Mouse (Mus musculus) adrenal gland, adult 8-10 months (tissue): ENCODE data around the gene Palm2. TPM values are rescaled to one million over a fixed set of nuclear protein-coding genes. Genes with fewer than 3 reads are reported as not detected.
A peak's percentile ranks its signal among the peaks of the same experiment; 100 is the strongest.

Experiments used
- DNase-seq: peaks from one replicate; pipeline ENCODE4 v3.0.0; 2022
- total RNA-seq, 4 experiments: library from RNA; stranded (reverse); gene quantifications; 2 replicates each; pipeline ENCODE4 v1.2.4; 2022

The Palm2 gene
- total RNA-seq, 4 experiments from 2014 or later = 9.8 to 42.5 (median 29.2) TPM

DNA sequence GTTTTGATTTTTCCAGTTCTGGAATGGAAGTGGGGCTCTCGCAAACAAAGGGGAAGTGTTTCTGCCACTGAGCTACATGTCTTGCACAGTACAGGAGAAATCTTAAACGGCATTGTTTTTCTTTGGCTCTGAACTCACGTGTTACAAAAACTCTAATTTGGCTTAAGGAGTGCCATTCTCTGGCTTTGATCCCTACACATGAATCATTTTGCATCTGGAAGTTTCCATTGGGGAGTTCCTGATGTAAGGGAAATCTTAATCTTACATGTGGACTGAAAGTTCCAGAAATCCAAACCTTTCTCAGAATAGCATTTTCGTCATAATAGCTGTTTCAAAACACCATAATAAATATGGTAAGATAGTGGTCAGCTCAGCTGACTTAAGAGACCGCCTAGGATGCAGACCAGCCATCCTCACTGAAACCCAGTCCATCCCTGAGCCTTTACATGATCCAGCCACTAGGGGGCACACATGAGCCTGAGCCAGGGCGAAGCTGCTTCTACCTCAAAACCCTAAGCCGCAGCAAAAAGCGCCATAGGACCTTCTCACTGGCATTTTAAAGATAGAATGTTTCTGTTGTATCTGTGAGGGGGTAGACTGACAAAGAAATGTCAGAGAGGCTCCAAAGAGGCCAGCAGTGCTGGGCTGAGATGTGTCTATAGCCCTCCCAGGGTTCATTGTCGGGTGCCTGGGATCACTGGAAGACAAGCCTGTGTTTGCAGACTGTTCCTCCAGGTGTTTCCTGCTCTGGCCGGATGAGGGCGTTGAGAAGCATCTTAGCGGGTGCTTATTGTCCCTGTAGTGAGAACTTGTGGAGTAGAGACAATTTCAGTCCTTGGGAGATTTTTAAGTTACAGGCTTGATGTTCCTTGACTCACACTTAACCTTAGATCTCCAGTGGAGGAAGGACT is 239.2 kb downstream of the Palm2 start:
- DNase-seq = peak; percentile 84

DNA sequence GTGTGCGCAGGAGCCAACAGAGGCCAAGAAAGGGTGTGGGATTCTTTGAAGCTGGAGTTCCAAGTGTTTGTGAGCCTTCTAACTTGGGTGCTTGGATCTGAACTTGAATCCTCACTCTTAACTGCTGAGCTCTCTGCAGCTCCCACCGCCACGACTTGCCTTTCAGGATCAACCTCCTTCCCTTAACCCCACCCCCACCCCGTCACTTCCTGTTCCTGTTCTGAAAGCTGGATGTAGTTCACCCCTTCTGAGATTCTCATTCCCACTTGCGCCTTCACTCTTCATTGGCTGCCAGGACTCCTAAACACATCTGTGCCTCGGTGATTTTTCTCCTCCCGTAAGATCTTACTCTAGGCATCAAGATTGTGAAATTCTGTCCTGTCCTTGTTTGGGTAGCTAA is 240.3 kb downstream of the Palm2 start:
- no peak for DNase-seq

DNA sequence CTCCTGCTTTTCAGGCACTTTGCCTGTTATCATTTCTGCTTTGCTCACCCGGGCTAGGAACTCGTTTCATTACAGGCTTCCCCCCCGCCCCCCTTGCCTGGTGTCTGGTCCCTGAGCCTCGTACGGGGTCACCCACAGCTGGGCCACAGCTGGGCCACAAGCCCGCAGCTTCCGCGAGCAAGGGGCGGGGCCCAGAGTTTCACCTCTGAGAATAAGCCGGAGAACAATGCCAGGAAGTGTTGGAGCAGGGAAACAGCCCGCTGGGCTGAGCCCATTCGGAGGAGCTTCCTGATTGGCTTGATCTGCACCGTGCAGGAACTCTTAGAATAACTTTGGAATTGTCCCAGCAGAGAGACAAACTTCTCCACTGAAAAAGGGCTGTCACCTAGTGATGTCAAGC is 241.3 kb downstream of the Palm2 start:
- DNase-seq = peak; percentile 72

DNA sequence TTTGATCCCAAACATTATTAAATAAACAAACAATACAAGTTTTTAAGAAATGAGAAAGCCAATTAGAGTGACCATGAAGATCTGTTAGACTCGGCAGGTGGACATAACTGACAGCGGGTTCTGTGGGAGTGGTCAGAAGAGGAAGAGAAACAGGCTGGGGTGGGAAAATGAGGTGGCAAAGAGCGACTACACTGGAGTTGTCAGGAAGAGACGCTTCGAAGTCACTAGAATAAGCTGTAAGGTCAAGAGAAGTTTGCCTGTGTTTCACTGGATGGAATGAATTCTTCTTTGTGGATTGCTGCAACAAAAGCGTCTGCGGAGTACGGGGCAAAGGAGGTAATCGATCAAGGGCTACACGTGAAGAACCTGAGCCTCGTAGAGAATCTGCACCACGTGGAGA is 243.9 kb downstream of the Palm2 start:
- no peak for DNase-seq

DNA sequence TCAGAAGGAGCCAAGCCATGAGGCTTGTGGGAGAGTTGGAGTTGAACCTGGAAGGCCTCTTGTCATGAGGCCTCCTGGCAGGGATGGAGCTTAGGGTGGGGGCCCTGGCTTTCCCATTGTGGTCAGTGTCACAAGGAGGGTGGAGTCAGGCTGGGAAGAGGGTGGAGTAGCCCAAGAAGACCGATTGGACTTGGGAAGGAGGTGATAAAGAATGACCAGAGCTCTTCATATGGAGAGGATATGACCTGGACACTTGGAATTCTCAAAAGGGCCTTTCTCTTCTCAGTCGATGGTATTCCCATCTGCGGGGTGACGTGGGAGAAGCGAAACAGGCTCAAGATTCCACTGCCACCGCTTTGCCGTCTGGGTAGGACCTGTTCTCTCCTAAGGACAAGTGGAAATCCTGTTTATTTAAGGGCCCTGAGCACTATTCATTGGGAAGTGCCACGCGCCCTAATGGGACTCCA is 245.0 kb downstream of the Palm2 start:
- DNase-seq = no peak

DNA sequence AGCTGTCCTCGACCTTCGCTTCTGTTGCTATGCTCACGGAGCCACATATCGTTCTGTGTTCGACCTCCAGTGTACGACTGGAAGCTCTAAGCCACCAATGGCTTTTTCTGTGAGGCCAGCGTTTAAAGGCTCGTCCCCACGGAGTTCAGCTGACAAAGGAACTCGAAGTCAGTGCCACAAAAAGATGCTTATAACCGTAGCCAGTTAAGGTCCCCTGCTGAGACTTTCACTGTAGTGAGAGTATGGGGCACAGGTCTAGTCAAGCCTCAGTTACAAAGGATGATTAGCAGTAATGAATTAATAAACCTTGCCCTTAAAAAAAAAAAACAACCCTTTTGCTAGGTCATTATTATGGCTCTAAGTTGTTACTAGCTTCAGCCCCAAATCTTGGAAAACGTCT is 246.1 kb downstream of the Palm2 start:
- DNase-seq = no peak

DNA sequence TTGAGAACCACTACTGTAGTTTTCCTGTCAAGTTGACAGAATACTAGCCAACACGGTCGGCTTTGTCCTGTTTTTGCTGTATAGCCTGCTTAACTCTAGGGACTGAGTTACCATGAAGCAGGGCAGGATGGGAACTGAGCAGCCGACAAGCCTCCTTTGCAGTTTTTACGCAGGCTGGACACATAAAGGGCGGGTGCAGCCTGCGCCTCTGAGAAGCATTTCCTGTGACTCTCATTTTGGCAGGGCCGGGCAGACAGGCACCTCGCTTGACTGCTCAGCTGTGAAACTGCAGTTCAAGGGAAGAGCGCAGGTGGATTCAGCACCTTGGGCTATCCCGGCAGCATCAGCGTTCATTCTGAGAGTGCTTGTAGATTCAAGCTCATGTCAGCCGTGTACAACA is 247.5 kb downstream of the Palm2 start:
- no peak for DNase-seq

DNA sequence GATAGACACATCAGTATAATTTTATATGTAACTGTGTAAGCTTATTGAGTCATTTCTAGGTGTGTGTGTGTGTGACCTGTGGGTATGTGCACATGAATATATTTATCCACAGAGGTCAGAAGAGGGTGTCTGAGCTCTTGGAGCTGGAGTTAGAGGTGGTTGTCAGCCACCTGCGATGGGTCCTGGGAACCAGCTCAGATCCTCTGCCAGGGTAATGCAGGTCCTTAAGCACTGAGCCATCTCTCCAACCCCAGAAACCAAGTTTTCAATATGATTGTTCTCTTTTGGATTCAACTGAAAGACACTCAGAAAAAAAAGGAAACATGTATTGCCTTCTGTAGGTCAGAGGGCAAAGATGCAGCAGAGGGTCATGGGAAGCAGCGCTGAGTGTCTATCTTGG is 248.3 kb downstream of the Palm2 start:
- no peak for DNase-seq

DNA sequence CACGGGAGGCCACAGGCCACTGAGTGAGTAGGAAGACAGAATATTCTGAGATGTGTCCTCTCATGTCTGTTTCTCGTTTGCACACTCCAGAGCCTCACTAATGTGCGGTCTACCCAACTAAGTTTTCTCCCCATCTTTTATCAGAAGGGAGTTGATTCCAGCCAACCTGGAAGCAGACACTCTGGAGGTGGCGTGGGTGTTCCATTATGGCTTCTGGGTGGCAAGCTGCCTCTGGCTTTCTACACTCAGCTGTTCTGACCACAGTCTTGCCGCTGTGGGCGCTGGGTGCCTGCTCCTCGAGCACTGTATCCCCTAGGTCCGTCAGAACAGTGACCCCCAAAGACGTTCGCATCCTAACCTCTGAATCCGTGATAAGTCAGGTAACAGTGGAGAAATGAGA is 248.9 kb downstream of the Palm2 start:
- DNase-seq = no peak

DNA sequence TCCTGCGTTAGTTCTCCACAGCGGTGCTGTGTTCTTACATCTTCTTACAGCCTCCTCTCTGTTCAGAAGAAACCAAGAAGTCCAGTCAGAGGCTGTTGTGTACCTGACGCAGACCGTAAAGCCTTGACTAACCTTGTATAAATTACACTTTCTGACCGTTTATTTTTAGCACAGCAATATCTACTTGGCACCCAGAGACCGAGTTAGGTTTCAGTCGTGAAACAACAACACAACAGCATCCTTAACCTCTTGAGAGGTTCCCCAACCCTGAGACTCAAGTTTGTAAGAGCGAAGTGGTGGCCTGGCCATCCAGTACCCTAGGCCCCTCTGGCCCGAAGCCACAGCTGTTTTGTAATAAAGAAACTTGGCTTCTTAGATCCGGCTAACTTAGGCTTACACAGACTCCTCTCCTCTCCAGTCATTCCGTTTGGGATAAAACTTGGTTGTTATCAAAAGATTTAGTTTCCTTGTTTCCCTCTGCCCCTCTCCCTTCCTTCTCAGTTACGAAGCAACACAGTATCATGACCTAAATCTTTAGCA is 250.7 kb downstream of the Palm2 start:
- DNase-seq = no peak

DNA sequence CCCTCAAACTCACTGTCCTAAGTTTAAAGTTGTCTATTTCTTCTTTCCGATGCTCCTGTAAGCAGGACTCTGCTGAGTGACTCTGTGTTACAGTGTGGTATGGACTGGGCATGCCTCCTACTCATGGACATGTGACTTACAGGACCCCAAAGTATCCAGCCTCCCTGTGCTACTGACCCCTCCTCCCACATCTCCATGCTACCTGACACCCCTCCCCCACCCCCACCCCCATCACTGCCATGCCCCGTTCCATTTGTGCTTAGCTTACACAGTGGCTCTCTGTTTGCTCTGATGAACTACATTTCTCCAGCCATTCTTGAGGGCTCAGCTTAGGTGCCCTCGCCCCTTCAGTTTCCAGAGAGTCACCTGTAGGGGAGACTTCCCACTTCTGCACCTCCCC is 252.7 kb downstream of the Palm2 start:
- no peak for DNase-seq

DNA sequence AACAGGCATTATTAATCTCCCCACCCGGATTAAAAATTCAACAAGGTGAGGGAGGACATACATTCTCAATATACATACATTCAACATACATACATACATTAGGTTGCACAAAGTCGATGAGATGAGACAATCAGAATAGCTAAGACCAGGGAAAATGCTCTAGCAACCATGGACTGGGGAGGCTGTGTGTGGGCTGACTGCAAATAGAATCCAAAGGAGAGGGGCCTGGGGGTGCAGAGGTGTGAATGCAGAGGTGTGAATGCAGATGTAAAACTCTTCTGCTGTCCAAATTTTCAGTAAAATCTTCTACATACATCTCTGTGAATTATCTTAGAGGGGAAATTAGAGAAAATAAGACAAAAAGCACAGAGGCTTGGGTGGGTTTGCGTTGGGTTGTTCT is 253.5 kb downstream of the Palm2 start:
- DNase-seq = no peak

DNA sequence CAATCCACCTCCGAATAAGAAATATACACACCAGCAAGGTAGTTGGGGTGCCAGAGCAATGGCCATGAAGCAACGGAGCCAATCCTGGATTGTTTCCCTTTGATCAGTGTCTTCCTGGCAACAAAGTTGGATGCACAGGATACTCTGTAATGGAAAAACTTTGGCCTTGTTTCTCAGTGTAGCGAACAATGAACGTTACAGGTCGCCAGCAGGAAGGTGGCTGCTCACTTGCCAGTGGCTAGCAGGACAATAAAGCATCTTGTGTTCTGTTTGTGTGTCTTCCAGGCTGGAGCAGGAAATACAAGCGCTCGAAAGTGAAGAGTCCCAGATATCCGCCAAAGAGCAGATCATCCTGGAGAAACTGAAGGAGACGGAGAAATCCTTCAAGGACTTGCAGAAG is 254.1 kb downstream of the Palm2 start:
- DNase-seq = no peak

DNA sequence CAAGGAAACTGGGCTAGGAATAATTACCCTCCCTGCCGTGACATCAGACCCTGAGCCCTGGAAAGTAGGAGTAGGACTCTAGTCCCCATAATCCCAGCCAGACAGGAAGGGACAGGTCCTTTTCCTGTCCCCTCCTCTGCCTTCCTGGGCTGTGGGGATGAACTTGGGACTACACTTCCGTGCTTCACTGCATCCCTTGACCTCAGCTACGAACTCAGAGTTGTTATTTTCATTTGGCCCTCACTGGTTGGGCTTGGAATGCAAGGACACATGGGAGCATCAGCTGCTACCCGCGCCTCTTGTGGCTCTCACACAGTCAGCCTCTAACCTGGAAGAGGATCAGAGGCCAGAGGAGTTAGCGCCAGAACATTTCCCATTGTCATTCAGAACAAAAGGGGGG is 256.0 kb downstream of the Palm2 start:
- DNase-seq = no peak

DNA sequence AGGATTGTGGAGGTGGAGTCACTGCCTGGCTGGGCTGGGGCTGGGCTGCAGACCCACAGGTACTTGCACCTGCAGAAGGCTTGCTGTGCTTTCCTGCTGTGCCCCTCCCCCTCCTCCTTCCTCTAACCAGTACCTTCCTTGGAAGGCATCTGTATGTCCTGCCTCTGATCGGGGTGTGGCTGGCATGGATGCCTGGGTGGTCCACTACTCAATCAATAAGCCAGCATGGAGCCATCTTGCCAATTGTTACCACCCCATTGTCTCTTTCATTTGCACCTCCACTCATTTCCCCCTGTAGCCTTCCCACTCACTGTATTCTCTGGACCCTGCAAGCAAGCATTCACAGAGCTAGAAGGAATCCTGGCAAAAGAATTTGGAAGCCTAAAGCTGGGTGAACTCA is 256.8 kb downstream of the Palm2 start:
- DNase-seq = no peak

DNA sequence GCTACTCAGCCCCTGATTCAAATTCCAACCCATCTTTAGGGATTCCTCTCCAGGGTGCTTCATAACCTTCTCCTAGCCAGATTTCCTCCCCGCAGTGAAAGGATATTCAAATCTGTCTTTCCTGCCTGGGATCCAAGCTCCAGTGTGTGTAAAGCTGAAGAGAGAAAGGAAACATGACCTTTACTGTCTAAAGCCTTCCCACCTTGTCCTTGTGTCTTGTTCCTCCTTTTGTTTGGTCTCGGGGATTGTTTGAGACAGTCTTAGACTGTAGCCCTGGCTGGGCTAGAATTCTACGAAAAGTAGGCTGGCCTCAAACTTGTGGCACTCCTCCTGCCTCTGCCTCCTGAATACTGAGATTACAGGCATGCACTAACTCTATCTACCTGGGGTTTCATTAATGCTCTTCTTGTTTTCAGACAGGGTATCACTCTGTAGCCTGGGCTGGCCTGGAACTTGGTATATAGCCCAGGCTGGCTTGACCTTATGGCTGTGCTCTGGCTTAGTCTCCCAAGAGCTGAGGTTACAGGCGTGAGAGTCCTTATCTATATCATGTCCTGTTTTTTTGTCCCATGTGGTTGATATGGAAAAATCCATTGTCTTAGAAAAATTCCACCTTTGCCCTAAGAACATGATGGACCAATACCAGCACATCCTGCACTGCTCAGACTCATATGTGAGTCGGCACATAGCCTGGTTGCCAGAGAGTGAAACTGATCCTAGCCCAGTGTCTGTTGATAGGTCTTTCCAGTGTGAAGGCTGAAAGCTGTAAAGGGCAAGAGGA is 260.5 kb downstream of the Palm2 start:
- no peak for DNase-seq

DNA sequence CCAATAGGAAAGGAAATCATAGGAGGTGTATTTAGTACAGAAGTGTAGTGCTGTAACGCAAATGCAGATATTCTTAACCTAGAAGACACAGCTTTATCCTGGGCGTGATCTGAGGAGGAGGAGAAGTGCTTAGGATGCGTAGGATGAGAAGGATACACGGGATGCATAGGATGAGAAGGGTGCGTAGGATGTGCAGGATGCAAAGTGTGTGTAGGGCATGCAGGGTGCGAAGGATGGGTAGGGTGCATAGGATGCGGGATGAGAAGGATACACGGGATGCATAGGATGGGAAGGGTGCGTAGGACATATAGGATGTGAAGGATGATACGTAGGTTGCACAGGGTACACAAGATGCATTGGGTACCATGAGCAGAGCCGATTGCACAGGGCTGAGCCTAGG is 262.9 kb downstream of the Palm2 start:
- no peak for DNase-seq

DNA sequence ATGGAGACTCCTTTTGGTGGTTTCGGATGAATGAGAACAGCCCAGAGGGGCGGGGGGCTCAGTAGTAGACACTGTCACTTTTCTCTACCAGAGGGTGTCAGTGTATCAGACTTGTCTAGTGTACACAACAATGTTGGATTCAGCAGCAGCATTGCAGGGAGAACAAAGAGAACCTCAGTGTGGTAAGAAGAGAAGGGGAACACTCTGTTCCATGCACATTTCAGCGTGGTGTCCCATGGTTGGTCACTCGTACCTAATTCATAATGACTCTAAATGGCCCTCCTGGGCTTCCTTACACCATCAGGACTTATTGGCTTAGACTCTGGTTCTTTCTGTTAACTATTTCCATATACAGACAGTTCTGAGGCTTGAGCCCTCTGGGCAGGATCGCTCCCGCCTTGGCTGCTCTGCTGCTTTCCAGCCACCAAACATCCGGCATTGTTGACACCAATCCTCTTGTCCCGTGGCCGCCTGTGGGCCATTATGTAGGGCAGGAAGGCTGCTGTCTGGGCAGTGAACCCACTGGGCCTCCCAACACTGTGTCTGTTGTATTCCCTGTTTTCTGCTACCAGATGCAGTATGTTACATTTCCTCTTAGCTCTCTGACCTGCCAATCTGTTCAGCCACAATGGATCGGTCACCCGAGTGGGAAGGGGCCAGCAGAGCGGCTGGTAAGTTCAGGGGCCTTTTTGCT is 264.0 kb downstream of the Palm2 start:
- DNase-seq = no peak

DNA sequence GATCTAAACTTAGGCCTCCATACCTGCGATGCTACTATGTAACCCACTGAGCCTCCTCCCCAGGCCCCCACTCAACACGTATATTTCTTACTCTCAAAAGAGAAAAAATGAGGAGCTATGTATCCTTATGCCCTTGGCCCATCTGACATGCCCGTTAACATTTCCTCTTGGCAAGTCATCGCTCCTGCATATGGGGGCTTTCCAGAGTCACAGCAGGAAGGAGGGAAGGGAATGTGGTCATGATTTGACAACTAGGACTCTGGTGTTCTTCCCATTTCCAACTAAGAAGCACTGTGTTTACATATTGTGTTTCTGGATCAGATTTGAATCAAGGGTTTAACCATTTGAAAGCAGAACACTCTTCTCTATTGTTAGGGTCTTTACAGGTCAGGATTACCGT is 267.5 kb downstream of the Palm2 start:
- no peak for DNase-seq

DNA sequence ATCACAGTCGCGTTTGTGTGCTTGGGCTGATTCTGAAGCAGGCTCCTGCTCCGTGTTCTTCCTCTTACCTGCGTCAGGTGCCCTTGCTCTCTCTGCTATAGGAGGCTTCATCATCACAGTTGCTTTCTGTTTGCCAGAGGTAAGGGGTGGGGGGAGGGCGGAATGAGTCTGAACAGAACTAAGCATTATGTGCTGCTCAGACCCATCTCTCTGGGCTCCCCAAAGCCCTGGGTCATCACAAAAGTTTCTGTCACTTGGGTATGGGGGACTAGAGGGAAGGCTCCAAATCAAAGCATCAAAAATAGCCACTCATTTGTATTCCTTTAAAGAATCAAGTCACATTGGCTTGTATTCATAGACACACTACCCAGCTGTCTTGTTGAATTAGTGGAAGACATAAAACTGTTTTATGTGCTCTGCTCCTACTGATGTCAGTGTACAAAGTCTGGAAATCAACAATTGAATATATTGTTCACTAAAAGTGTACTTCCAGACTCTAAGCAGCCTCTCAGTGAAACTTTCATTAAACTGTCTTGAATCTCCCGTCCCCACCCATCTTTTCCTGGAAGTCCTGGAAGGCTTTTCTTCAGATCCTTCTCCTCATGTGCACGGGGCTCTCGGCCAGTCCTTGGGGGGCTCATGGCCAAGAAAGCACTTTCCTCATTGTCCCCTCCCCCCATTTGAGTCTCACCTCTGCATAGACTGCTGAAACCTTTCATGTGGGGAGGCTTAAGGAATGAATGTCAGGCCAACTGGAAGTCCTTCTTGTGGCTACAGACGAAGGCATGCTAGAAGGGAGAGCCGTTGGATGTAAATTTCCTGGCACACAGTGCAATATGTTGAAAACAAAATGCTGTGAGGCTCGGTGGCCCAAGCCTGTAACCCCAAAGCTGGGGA is 269.8 kb downstream of the Palm2 start:
- DNase-seq = no peak

DNA sequence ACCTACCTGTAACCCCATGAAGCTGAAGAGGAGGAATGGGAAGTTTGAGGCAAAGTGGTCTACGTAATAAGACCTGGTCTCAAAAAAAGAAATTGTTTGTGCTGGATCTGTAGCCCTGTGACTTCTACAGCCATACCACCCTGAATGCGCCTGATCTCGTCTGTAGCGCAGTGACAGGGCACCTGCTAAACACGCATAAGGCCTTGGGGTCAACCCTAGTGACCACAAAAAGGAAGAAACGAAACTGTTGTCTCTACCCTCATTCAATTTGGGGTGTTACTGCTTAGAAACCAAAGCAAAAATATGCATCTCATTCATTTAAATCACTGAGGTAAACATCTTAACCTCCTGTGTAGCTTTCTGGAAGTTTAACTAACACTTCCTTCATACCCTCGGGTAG is 270.5 kb downstream of the Palm2 start:
- no peak for DNase-seq

DNA sequence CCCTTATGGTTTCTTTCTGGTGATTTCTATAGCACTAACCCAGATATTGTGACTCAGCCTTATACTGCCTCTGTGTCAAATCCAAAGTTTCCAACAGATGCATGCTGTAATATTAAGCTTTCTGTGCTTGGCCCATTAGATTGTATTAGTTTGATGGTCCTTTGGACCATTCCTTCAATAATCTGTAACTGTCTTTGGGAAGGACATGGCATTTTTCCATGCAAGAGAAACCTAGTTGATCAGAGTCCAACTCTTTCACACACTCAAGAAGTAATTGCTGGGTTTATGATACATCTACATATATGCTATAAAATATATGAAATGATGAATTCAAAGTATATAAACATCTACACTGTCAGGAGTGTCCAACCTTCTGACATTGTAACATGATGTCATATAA is 281.8 kb downstream of the Palm2 start:
- no peak for DNase-seq
